Mouse (Mus musculus) left cerebral cortex, postnatal 25 days (tissue): Measurements from ENCODE around the gene Zfyve27. TPM values are rescaled to one million over a fixed set of nuclear protein-coding genes. Genes with fewer than 3 reads are reported as not detected.

ENCODE experiments used
- DNase-seq, 2 experiments: peaks; one replicate each; pipeline ENCODE4 v3.0.0; 2022; ENCODE audit warnings: low spot score in 2 of 2, mixed read lengths in 1 of 2
- intact Hi-C: fragments of 180-260 bp; cut with DNase I; formaldehyde crosslinking; loops from one replicate; pipeline ENCODE4 v1.15.1; 2025
- total RNA-seq, 2 experiments: library from RNA; stranded (reverse); gene quantifications; 2 replicates each; pipeline ENCODE4 v1.2.3; 2021

The Zfyve27 gene
- total RNA-seq, 2 experiments from 2014 or later, result 84.6 to 95.8 TPM

GRCm38 (mm10) chr19:42214601-42215000 is 50.9 kb downstream of the Zfyve27 start:
- intact Hi-C loops, result no loop called here

GRCm38 (mm10) chr19:42216699-42217373 is 53.1 kb downstream of the Zfyve27 start:
- intact Hi-C loops, result loop anchor here (1.0 to 5.0 kb wide), 2 partner anchors 40 to 55 kb away; no protein-coding TSS in a partner anchor

More at GRCm38 (mm10) chr19:42214601-42215000, 50.9 kb downstream of the Zfyve27 start:
- DNase-seq, result no peak

GRCm38 (mm10) chr19:42217374-42217763 is 53.6 kb downstream of the Zfyve27 start:
- DNase-seq, result peak; percentile 47 to 74
- intact Hi-C loops, result loop anchor here (1.0 to 5.0 kb wide), 2 partner anchors 40 to 55 kb away; no protein-coding TSS in a partner anchor

More at GRCm38 (mm10) chr19:42216699-42217373, 53.1 kb downstream of the Zfyve27 start:
- no peak for DNase-seq

- intact Hi-C loops, result no loop called here
- DNase-seq, result peak; percentile 20 to 79
Observed at GRCm38 (mm10) chr19:42226451-42226850, 62.7 kb downstream of the Zfyve27 start.

GRCm38 (mm10) chr19:42229499-42230287 is 65.9 kb downstream of the Zfyve27 start:
- intact Hi-C loops, result loop anchor here (10.0 kb wide), 1 partner anchor 135 kb away; no protein-coding TSS in a partner anchor
- DNase-seq, result no peak

GRCm38 (mm10) chr19:42230288-42230568 is 66.5 kb downstream of the Zfyve27 start:
- intact Hi-C loops, result loop anchor here (10.0 kb wide), 1 partner anchor 135 kb away; no protein-coding TSS in a partner anchor
- DNase-seq, result no peak

GRCm38 (mm10) chr19:42230986-42231385 is 67.2 kb downstream of the Zfyve27 start:
- intact Hi-C loops, result loop anchor here (10.0 kb wide), 1 partner anchor 134 kb away; no protein-coding TSS in a partner anchor
- no peak for DNase-seq

GRCm38 (mm10) chr19:42237602-42238340 is 74.0 kb downstream of the Zfyve27 start:
- intact Hi-C loops, result loop anchor here (1.0 to 10.0 kb wide), 3 partner anchors 19 to 127 kb away; no protein-coding TSS in a partner anchor
- peak; percentile 50 to 90 for DNase-seq

GRCm38 (mm10) chr19:42238341-42238715 is 74.6 kb downstream of the Zfyve27 start:
- intact Hi-C loops, result loop anchor here (1.0 to 10.0 kb wide), 3 partner anchors 18 to 126 kb away; no protein-coding TSS in a partner anchor
- DNase-seq, result peak; percentile 22 to 65

- intact Hi-C loops, result no loop called here
- DNase-seq, result no peak
Observed at GRCm38 (mm10) chr19:42240881-42241280, 77.1 kb downstream of the Zfyve27 start.

GRCm38 (mm10) chr19:42243401-42243800 is 79.7 kb downstream of the Zfyve27 start:
- DNase-seq, result no peak
- intact Hi-C loops, result no loop called here

Other genes starting within 250 kb of the Zfyve27 start
- 10 to 100 TPM; 28.0 to 28.5 TPM for gene Exosc1, start 230.5 kb upstream of the Zfyve27 start, total RNA-seq
- 10 to 100 TPM; 45.3 to 46.2 TPM for gene Zdhhc16, start 230.5 kb upstream of the Zfyve27 start, total RNA-seq
- 10 to 100 TPM; 23.7 to 27.0 TPM for gene Mms19, start 182.8 kb upstream of the Zfyve27 start, total RNA-seq
- gene Ubtd1, start 182.2 kb upstream of the Zfyve27 start, total RNA-seq, result 10 to 100 TPM; 10.7 to 13.6 TPM
- gene Ankrd2, start 128.0 kb upstream of the Zfyve27 start, total RNA-seq, result under 1 TPM in 1 of 2 experiments, not detected in 1; 0.30 TPM
- gene Hoga1, start 118.3 kb upstream of the Zfyve27 start, total RNA-seq, result 1 to 10 TPM; 3.1 to 5.0 TPM
- gene 4933411K16Rik, start 111.7 kb upstream of the Zfyve27 start, total RNA-seq, result under 1 TPM; 0.53 to 0.55 TPM
- 10 to 100 TPM; 67.3 to 70.9 TPM for gene Morn4, start 77.6 kb upstream of the Zfyve27 start, total RNA-seq
- 10 to 100 TPM; 61.0 to 63.1 TPM for gene Pi4k2a, start 73.5 kb upstream of the Zfyve27 start, total RNA-seq
- gene Avpi1, start 34.9 kb upstream of the Zfyve27 start, total RNA-seq, result 10 to 100 TPM; 28.2 to 29.1 TPM
- gene Marveld1, start 16.6 kb upstream of the Zfyve27 start, total RNA-seq, result 1 to 10 TPM; 9.8 to 9.9 TPM
- gene Sfrp5, start 38.3 kb downstream of the Zfyve27 start, total RNA-seq, result 1 to 10 TPM in 1 of 2 experiments, under 1 TPM in 1; 0.62 to 1.3 TPM
- gene Golga7b, start 83.6 kb downstream of the Zfyve27 start, total RNA-seq, result 100 to 1,000 TPM; 130 to 140 TPM